Mouse (Mus musculus): ENCODE measurements around the gene Nfkbie. TPM values are rescaled to one million over a fixed set of nuclear protein-coding genes. Genes with fewer than 3 reads are reported as not detected.

The Nfkbie gene
- polyA plus RNA-seq, 1 experiment from 2014 or later = 5.5 TPM

GRCm38 (mm10) chr17:45566360-45567161, 11.1 kb downstream of the Nfkbie start:
- 69% methylated on average over 18 of the region's 18 CpGs for WGBS
- H3K9me3 ChIP-seq = no peaks in the 10 kb centered on the region
- H3K4me2 ChIP-seq = 0 out of 2 replicates have a peak overlapping the region, but pooled peaks have one; percentile 1
- ATAC-seq (ENCODE audit: low FRiP score) = no peak
- H3K27me3 ChIP-seq = no peaks in the 10 kb centered on the region
- H3K4me1 ChIP-seq = peaks cover 53% of the 10 kb centered on the region
- H3K36me3 ChIP-seq (replicated peaks) = peaks cover 63% of the 10 kb centered on the region
- no peak overlapping the region for H3K9ac ChIP-seq
- no peak overlapping the region for H3K4me3 ChIP-seq (replicated peaks)
- 0 out of 2 replicates have a peak overlapping the region, but pooled peaks have one; percentile 37 for H3K27ac ChIP-seq

- no peak overlapping the region for H3K4me2 ChIP-seq
- no peaks in the 10 kb centered on the region for H3K27me3 ChIP-seq
- H3K9me3 ChIP-seq = no peaks in the 10 kb centered on the region
- H3K27ac ChIP-seq = 0 out of 2 replicates have a peak overlapping the region, but pooled peaks have one; percentile 37
- no peak overlapping the region for H3K9ac ChIP-seq
- H3K36me3 ChIP-seq (replicated peaks) = peaks cover 65% of the 10 kb centered on the region
- H3K4me3 ChIP-seq (replicated peaks) = no peak overlapping the region
- peaks cover 59% of the 10 kb centered on the region for H3K4me1 ChIP-seq
- no peak for ATAC-seq (ENCODE audit: low FRiP score)
- 25% methylated on average over 4 of the region's 4 CpGs for WGBS
Observed at GRCm38 (mm10) chr17:45567162-45567601, 11.7 kb downstream of the Nfkbie start.

- no peak for ATAC-seq (ENCODE audit: low FRiP score)
- H3K9ac ChIP-seq = no peak overlapping the region
- H3K27ac ChIP-seq = no peak overlapping the region
- H3K36me3 ChIP-seq (replicated peaks) = peaks cover 65% of the 10 kb centered on the region
- no peak overlapping the region for H3K4me3 ChIP-seq (replicated peaks)
- H3K4me2 ChIP-seq = no peak overlapping the region
- WGBS = 89% methylated on average over 12 of the region's 12 CpGs
- no peaks in the 10 kb centered on the region for H3K27me3 ChIP-seq
- H3K4me1 ChIP-seq = peaks cover 59% of the 10 kb centered on the region
- no peaks in the 10 kb centered on the region for H3K9me3 ChIP-seq
Observed at GRCm38 (mm10) chr17:45568990-45569389, 13.5 kb downstream of the Nfkbie start.

- Histone ChIP-seq H3K36me3 (replicated peaks) (peaks cover 65% of the 10 kb centered on the region), H3K9ac (peak overlapping the region; percentile 3; the same call in 1 of the 2 replicates), H3K27ac (no peak overlapping the region)
Observed at GRCm38 (mm10) chr17:45569999-45570398, 14.5 kb downstream of the Nfkbie start.

GRCm38 (mm10) chr17:45572103-45573086, 16.9 kb downstream of the Nfkbie start:
- Histone ChIP-seq H3K9ac (peak overlapping the region; percentile 95), H3K27ac (peak overlapping the region; percentile 98), H3K4me1 (peaks cover 46% of the 10 kb centered on the region), H3K36me3 (replicated peaks) (peaks cover 44% of the 10 kb centered on the region), H3K4me2 (peak overlapping the region; percentile 81), H3K9me3 (no peaks in the 10 kb centered on the region), H3K4me3 (replicated peaks) (peak overlapping the region; percentile 97), H3K27me3 (no peaks in the 10 kb centered on the region)
- ATAC-seq (ENCODE audit: low FRiP score) = peak; percentile 62
- WGBS = under 1% methylated on average over 57 of the region's 57 CpGs

More at GRCm38 (mm10) chr17:45569999-45570398, 14.5 kb downstream of the Nfkbie start:
- Histone ChIP-seq H3K4me1 (peaks cover 60% of the 10 kb centered on the region), H3K4me3 (replicated peaks) (no peak overlapping the region), H3K4me2 (no peak overlapping the region), H3K27me3 (no peaks in the 10 kb centered on the region), H3K9me3 (no peaks in the 10 kb centered on the region)
- ATAC-seq (ENCODE audit: low FRiP score) = no peak
- 88% methylated on average over 4 of the region's 4 CpGs for WGBS

DNA sequence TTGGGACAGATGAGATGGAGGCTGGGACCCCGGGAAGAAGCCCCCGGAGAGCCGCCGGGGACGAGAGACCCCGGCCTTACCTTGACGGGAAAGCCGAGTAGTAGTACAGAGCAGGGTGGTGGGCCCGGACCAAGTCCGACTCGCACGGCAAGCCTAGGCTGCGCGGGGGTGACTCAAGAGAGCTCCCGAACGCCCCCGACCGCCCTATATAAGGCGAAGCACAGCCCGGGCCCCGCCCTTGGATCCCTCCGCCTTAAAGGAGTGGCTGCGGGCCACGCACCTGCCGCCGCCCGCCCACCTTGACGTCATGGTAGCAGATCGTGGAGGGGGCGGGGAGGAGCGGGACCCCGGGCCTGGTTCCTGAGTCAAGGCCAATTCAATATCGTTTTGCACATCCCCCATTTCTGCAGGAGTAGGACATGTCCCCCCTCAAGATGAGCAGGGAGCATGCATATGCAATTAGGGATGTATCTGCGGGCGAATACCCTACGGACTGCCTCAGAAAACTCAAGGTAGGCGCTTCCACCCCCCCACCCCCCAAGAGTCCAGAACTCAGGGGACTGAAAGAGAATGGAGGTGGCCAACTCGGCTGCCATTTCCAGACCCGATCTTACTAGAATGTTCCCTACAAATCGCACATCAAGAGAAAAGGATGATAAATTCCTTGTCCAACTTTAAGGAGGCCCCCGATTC, 17.7 kb downstream of the Nfkbie start, which contains the start of gene Hsp90ab1:
Hsp90ab1 (minus strand) TSS at position 185 of the 693 bp plus-strand sequence.
- Histone ChIP-seq H3K4me2 (peak within 1 kb of the TSS; percentile 81), H3K9ac (peak within 1 kb of the TSS; percentile 95), H3K27me3 (no peaks in the 10 kb centered on the region), H3K9me3 (no peaks in the 10 kb centered on the region), H3K27ac (peak within 1 kb of the TSS; percentile 98), H3K4me3 (replicated peaks) (peak within 1 kb of the TSS; percentile 97), H3K36me3 (replicated peaks) (peaks cover 36% of the 10 kb centered on the region), H3K4me1 (peaks cover 41% of the 10 kb centered on the region)
- ATAC-seq (ENCODE audit: low FRiP score) = peak; percentile 89
- WGBS = under 1% methylated on average over 41 of the region's 41 CpGs

- Histone ChIP-seq H3K9ac (peak overlapping the region; percentile 95), H3K4me2 (peak overlapping the region; percentile 81), H3K9me3 (no peaks in the 10 kb centered on the region), H3K27me3 (no peaks in the 10 kb centered on the region), H3K4me3 (replicated peaks) (peak overlapping the region; percentile 97), H3K27ac (peak overlapping the region; percentile 98), H3K4me1 (peaks cover 36% of the 10 kb centered on the region), H3K36me3 (replicated peaks) (peaks cover 30% of the 10 kb centered on the region)
- peak; percentile 75 for ATAC-seq (ENCODE audit: low FRiP score)
- 0% methylated on average over 18 of the region's 18 CpGs for WGBS
Observed at GRCm38 (mm10) chr17:45573780-45574123, 18.2 kb downstream of the Nfkbie start.

DNA sequence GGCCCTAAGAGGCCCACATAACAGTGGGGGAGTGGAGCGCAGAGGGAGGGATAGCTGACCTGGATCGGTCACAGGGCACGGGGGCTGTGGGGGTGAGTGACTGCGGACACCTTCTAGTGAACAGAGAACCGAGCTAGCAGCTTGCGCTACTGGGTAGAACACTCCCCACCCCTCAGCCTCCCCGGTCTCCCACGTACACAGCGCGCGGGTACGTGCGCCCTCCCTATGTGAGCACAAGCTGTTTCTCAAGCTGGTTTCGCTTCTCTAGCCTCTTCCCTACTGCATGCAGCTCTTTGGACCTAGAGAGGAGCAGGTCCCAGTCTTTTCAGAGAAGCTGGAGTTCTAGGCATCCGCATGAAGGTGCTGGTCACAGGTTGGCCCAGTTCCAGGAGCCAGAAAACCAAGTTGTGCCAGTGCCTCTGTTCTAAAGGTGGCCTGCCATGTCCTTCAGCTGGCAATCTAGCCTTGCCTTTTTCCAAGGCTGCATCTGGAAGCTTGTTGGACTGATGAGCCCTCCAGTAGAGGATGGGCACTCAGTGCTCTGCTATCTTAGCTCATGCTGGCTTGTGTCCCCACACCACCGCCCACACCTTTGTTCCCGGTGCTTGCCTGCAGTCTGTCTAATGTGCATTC, 18.7 kb downstream of the Nfkbie start:
- H3K36me3 ChIP-seq (replicated peaks) = peaks cover 25% of the 10 kb centered on the region
- H3K4me3 ChIP-seq (replicated peaks) = peak overlapping the region; percentile 97
- H3K9me3 ChIP-seq = no peaks in the 10 kb centered on the region
- H3K4me2 ChIP-seq = peak overlapping the region; percentile 81
- H3K9ac ChIP-seq = peak overlapping the region; percentile 95
- 2% methylated on average over 17 of the region's 17 CpGs for WGBS
- ATAC-seq (ENCODE audit: low FRiP score) = peak; percentile 31
- peaks cover 31% of the 10 kb centered on the region for H3K4me1 ChIP-seq
- H3K27me3 ChIP-seq = no peaks in the 10 kb centered on the region
- H3K27ac ChIP-seq = peak overlapping the region; percentile 98

DNA sequence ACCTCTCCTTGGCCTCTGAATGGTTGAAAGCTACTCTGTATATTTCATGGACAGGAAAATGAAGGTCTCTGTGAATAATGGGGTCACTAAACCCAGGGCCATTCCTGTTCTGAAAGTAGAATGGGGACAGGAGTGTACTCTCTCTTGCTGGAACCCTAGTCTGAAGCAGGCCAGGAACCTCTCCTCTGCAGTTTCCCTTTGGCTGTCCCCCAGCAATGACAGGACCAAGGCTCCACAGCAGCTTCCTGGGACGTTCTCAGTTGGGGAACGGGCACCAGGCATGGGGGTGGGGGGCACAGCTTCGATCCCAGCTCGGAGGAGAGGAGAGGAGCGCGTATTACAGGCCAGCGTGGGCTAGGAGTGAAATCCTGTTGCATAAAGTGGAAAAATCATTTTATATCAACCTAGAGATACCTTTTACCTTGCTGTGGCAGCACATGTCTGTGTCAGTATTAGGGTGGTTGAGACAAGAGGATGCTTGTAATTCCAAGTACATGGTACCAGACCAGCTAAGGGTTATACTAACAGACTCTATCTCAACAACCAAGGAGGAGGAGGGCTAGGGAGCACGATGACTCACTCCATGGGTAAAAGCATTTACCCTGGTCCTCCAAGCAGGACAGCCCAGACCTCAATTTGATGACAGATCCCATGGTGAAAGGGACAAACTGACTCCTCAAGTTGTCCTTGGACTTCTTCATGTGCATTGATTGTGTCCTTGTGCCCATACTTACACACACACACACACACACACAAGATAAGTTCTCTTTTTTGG, 19.8 kb downstream of the Nfkbie start:
- no peak for ATAC-seq (ENCODE audit: low FRiP score)
- Histone ChIP-seq H3K9me3 (no peaks in the 10 kb centered on the region), H3K27ac (peak overlapping the region; percentile 98), H3K4me3 (replicated peaks) (no peak overlapping the region), H3K27me3 (no peaks in the 10 kb centered on the region), H3K4me1 (peaks cover 25% of the 10 kb centered on the region), H3K36me3 (replicated peaks) (peaks cover 15% of the 10 kb centered on the region), H3K4me2 (peak overlapping the region; percentile 81; the same call in 1 of the 2 replicates), H3K9ac (0 out of 2 replicates have a peak overlapping the region, but pooled peaks have one; percentile 7)
- WGBS = 90% methylated on average over 8 of the region's 8 CpGs

GRCm38 (mm10) chr17:45578242-45578641, 22.7 kb downstream of the Nfkbie start:
- no peaks in the 10 kb centered on the region for H3K9me3 ChIP-seq
- no peak overlapping the region for H3K4me3 ChIP-seq (replicated peaks)
- H3K4me1 ChIP-seq = peaks cover 14% of the 10 kb centered on the region
- no peak overlapping the region for H3K9ac ChIP-seq
- H3K36me3 ChIP-seq (replicated peaks) = no peaks in the 10 kb centered on the region
- no peak overlapping the region for H3K27ac ChIP-seq
- ATAC-seq (ENCODE audit: low FRiP score) = no peak
- H3K27me3 ChIP-seq = no peaks in the 10 kb centered on the region
- 60% methylated on average over 5 of the region's 5 CpGs for WGBS
- H3K4me2 ChIP-seq = no peak overlapping the region

DNA sequence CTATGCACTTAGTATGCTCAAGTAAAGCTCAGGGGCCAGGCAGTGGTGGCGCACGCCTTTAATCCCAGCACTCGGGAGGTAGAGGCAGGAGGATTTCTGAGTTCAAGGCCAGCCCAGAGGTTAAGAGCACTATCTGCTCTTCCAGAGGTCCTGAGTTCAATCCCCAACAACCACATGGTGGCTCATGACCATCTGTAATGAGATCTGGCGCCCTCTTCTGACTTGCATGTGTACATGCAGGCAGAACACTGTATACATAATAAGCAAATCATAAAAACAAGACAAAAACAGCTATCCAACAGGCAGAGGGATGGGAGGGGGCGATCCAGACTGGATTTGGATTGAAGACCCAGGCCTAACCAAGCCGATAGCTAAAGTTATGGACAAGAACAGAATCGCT, 23.3 kb downstream of the Nfkbie start:
- H3K9ac ChIP-seq = no peak overlapping the region
- no peak overlapping the region for H3K4me2 ChIP-seq
- H3K4me1 ChIP-seq = peaks cover 15% of the 10 kb centered on the region
- no peak overlapping the region for H3K4me3 ChIP-seq (replicated peaks)
- H3K36me3 ChIP-seq (replicated peaks) = no peaks in the 10 kb centered on the region
- no peak for ATAC-seq (ENCODE audit: low FRiP score)
- H3K9me3 ChIP-seq = no peaks in the 10 kb centered on the region
- no peaks in the 10 kb centered on the region for H3K27me3 ChIP-seq
- 73% methylated on average over 7 of the region's 7 CpGs for WGBS
- H3K27ac ChIP-seq = no peak overlapping the region

Measured in forebrain, embryonic 12.5 days (tissue).